Mouse (Mus musculus): ENCODE results near the gene Gpc6. TPM values are rescaled to one million over a fixed set of nuclear protein-coding genes. Genes with fewer than 3 reads are reported as not detected.

Gene Gpc6
- polyA plus RNA-seq, 1 experiment from 2014 or later, result 31.2 TPM

- no peaks in the 10 kb centered on the region for H3K27me3 ChIP-seq (ENCODE audit: control insufficient read depth, insufficient read depth, low read length)
- DNase-seq (ENCODE audit: low spot score), result peak; percentile 13
- H3K4me3 ChIP-seq (ENCODE audit: low read depth, low read length), result no peak overlapping the region
- H3K36me3 ChIP-seq (ENCODE audit: control insufficient read depth, insufficient read depth, low read length), result no peaks in the 10 kb centered on the region
- H3K9ac ChIP-seq (ENCODE audit: low read length), result no peak overlapping the region
- 81% methylated on average over 14 of the region's 14 CpGs for WGBS
- no peaks in the 10 kb centered on the region for H3K9me3 ChIP-seq (ENCODE audit: control insufficient read depth, low read length)
- H3K27ac ChIP-seq (ENCODE audit: low read depth, low read length), result no peak overlapping the region
- H3K4me1 ChIP-seq (ENCODE audit: control insufficient read depth, insufficient read depth, low read length), result no peaks in the 10 kb centered on the region; the same call in 1 of the 2 replicates
- no peak for ATAC-seq (ENCODE audit: insufficient read depth, low FRiP score, low TSS enrichment)
- H3K4me2 ChIP-seq (ENCODE audit: low read depth), result no peak overlapping the region
Measured at GRCm38 (mm10) chr14:117841797-117842553, 916.9 kb downstream of the Gpc6 start.

- H3K36me3 ChIP-seq (ENCODE audit: control insufficient read depth, insufficient read depth, low read length), result no peaks in the 10 kb centered on the region
- no peak for DNase-seq (ENCODE audit: low spot score)
Measured at GRCm38 (mm10) chr14:117849591-117850505, 924.7 kb downstream of the Gpc6 start.

GRCm38 (mm10) chr14:117852266-117852665 lies 927.2 kb downstream of the Gpc6 start:
- Histone ChIP-seq H3K27ac (ENCODE audit: low read depth, low read length) (no peak overlapping the region), H3K27me3 (ENCODE audit: control insufficient read depth, insufficient read depth, low read length) (no peaks in the 10 kb centered on the region)
- 92% methylated on average over 3 of the region's 3 CpGs for WGBS

More at GRCm38 (mm10) chr14:117849591-117850505, 924.7 kb downstream of the Gpc6 start:
- no peaks in the 10 kb centered on the region for H3K27me3 ChIP-seq (ENCODE audit: control insufficient read depth, insufficient read depth, low read length)
- WGBS, result 90% methylated on average over 11 of the region's 11 CpGs
- no peaks in the 10 kb centered on the region for H3K4me1 ChIP-seq (ENCODE audit: control insufficient read depth, insufficient read depth, low read length)
- H3K4me3 ChIP-seq (ENCODE audit: low read depth, low read length), result no peak overlapping the region
- H3K9ac ChIP-seq (ENCODE audit: low read length), result no peak overlapping the region
- no peak overlapping the region for H3K4me2 ChIP-seq (ENCODE audit: low read depth)
- no peaks in the 10 kb centered on the region for H3K9me3 ChIP-seq (ENCODE audit: control insufficient read depth, low read length)
- ATAC-seq (ENCODE audit: insufficient read depth, low FRiP score, low TSS enrichment), result no peak
- no peak overlapping the region for H3K27ac ChIP-seq (ENCODE audit: low read depth, low read length)

GRCm38 (mm10) chr14:117852842-117853241 lies 927.7 kb downstream of the Gpc6 start:
- no peaks in the 10 kb centered on the region for H3K9me3 ChIP-seq (ENCODE audit: control insufficient read depth, low read length)
- ATAC-seq (ENCODE audit: insufficient read depth, low FRiP score, low TSS enrichment) (no peak), DNase-seq (ENCODE audit: low spot score) (no peak)
- no peak overlapping the region for H3K4me2 ChIP-seq (ENCODE audit: low read depth)
- WGBS, result 90% methylated on average over 2 of the region's 2 CpGs
- no peaks in the 10 kb centered on the region for H3K4me1 ChIP-seq (ENCODE audit: control insufficient read depth, insufficient read depth, low read length)
- H3K4me3 ChIP-seq (ENCODE audit: low read depth, low read length), result no peak overlapping the region
- no peak overlapping the region for H3K9ac ChIP-seq (ENCODE audit: low read length)
- H3K27me3 ChIP-seq (ENCODE audit: control insufficient read depth, insufficient read depth, low read length), result no peaks in the 10 kb centered on the region
- H3K27ac ChIP-seq (ENCODE audit: low read depth, low read length), result no peak overlapping the region
- H3K36me3 ChIP-seq (ENCODE audit: control insufficient read depth, insufficient read depth, low read length), result no peaks in the 10 kb centered on the region

More at GRCm38 (mm10) chr14:117852266-117852665, 927.2 kb downstream of the Gpc6 start:
- no peak overlapping the region for H3K4me3 ChIP-seq (ENCODE audit: low read depth, low read length)
- H3K36me3 ChIP-seq (ENCODE audit: control insufficient read depth, insufficient read depth, low read length), result no peaks in the 10 kb centered on the region
- no peaks in the 10 kb centered on the region for H3K4me1 ChIP-seq (ENCODE audit: control insufficient read depth, insufficient read depth, low read length)
- H3K9me3 ChIP-seq (ENCODE audit: control insufficient read depth, low read length), result no peaks in the 10 kb centered on the region
- DNase-seq (ENCODE audit: low spot score) (no peak), ATAC-seq (ENCODE audit: insufficient read depth, low FRiP score, low TSS enrichment) (no peak)
- no peak overlapping the region for H3K4me2 ChIP-seq (ENCODE audit: low read depth)
- H3K9ac ChIP-seq (ENCODE audit: low read length), result no peak overlapping the region

- Histone ChIP-seq H3K27me3 (ENCODE audit: control insufficient read depth, insufficient read depth, low read length) (no peaks in the 10 kb centered on the region), H3K27ac (ENCODE audit: low read depth, low read length) (no peak overlapping the region), H3K4me3 (ENCODE audit: low read depth, low read length) (no peak overlapping the region), H3K4me2 (ENCODE audit: low read depth) (no peak overlapping the region), H3K36me3 (ENCODE audit: control insufficient read depth, insufficient read depth, low read length) (no peaks in the 10 kb centered on the region), H3K9me3 (ENCODE audit: control insufficient read depth, low read length) (no peaks in the 10 kb centered on the region), H3K9ac (ENCODE audit: low read length) (no peak overlapping the region), H3K4me1 (ENCODE audit: control insufficient read depth, insufficient read depth, low read length) (no peaks in the 10 kb centered on the region)
- ATAC-seq (ENCODE audit: insufficient read depth, low FRiP score, low TSS enrichment), result peak; percentile 53; the same call in 1 of the 2 replicates
- DNase-seq (ENCODE audit: low spot score), result no peak
- WGBS, result 83% methylated on average over 5 of the region's 5 CpGs
Measured at GRCm38 (mm10) chr14:117854498-117854897, 929.4 kb downstream of the Gpc6 start.

GRCm38 (mm10) chr14:117871268-117871667 lies 946.2 kb downstream of the Gpc6 start:
- Histone ChIP-seq H3K36me3 (ENCODE audit: control insufficient read depth, insufficient read depth, low read length) (no peaks in the 10 kb centered on the region), H3K27me3 (ENCODE audit: control insufficient read depth, insufficient read depth, low read length) (no peaks in the 10 kb centered on the region), H3K4me3 (ENCODE audit: low read depth, low read length) (no peak overlapping the region), H3K4me2 (ENCODE audit: low read depth) (no peak overlapping the region), H3K9ac (ENCODE audit: low read length) (no peak overlapping the region), H3K27ac (ENCODE audit: low read depth, low read length) (no peak overlapping the region), H3K9me3 (ENCODE audit: control insufficient read depth, low read length) (no peaks in the 10 kb centered on the region), H3K4me1 (ENCODE audit: control insufficient read depth, insufficient read depth, low read length) (no peaks in the 10 kb centered on the region)
- DNase-seq (ENCODE audit: low spot score) (no peak), ATAC-seq (ENCODE audit: insufficient read depth, low FRiP score, low TSS enrichment) (no peak)

- Histone ChIP-seq H3K27ac (ENCODE audit: low read depth, low read length) (no peak overlapping the region), H3K27me3 (ENCODE audit: control insufficient read depth, insufficient read depth, low read length) (no peaks in the 10 kb centered on the region), H3K9me3 (ENCODE audit: control insufficient read depth, low read length) (no peaks in the 10 kb centered on the region), H3K4me2 (ENCODE audit: low read depth) (no peak overlapping the region), H3K9ac (ENCODE audit: low read length) (no peak overlapping the region), H3K36me3 (ENCODE audit: control insufficient read depth, insufficient read depth, low read length) (no peaks in the 10 kb centered on the region), H3K4me1 (ENCODE audit: control insufficient read depth, insufficient read depth, low read length) (no peaks in the 10 kb centered on the region), H3K4me3 (ENCODE audit: low read depth, low read length) (no peak overlapping the region)
- ATAC-seq (ENCODE audit: insufficient read depth, low FRiP score, low TSS enrichment), result no peak
- 93% methylated on average over 9 of the region's 9 CpGs for WGBS
- DNase-seq (ENCODE audit: low spot score), result no peak
Measured at GRCm38 (mm10) chr14:117879313-117879712, 954.2 kb downstream of the Gpc6 start.

- 66% methylated on average over 6 of the region's 6 CpGs for WGBS
- ATAC-seq (ENCODE audit: insufficient read depth, low FRiP score, low TSS enrichment) (no peak), DNase-seq (ENCODE audit: low spot score) (no peak)
- H3K9ac ChIP-seq (ENCODE audit: low read length), result no peak overlapping the region
- H3K27me3 ChIP-seq (ENCODE audit: control insufficient read depth, insufficient read depth, low read length), result no peaks in the 10 kb centered on the region
- H3K4me2 ChIP-seq (ENCODE audit: low read depth), result no peak overlapping the region
- no peaks in the 10 kb centered on the region for H3K36me3 ChIP-seq (ENCODE audit: control insufficient read depth, insufficient read depth, low read length)
- no peak overlapping the region for H3K4me3 ChIP-seq (ENCODE audit: low read depth, low read length)
- no peaks in the 10 kb centered on the region for H3K4me1 ChIP-seq (ENCODE audit: control insufficient read depth, insufficient read depth, low read length)
- H3K9me3 ChIP-seq (ENCODE audit: control insufficient read depth, low read length), result no peaks in the 10 kb centered on the region
- H3K27ac ChIP-seq (ENCODE audit: low read depth, low read length), result no peak overlapping the region
Measured at GRCm38 (mm10) chr14:117881112-117881511, 956.0 kb downstream of the Gpc6 start.
